In the genomic region with DNA sequence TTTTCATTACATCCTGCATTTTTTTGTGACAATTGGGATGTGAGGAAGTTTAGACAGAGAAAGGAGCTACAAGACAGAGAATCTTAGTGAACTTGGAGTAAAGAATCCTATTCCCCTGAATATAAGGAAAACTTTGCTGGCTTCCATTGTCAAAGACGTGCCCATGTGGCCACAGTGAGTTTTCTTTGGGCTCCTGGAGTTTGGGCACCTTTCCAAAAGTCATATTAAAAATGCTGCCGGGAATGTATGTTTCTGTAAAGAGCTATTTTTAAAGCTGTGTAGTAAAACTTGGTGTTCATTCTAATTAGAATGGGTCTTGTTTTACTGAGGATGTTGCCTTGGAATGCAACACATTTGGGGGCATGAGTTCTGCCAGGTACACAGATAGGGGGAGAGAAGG, we compare ENCODE assay signal across 15 mouse cellular contexts.
"Had no signal": no experiment of that assay in that cellular context is flagged by ENCODE, and none has a peak within 500 bp of the region (broad histone marks: within the 10 kb centered on the region; RNA-seq: fewer than 3 reads in every experiment).

No protein-coding gene starts in this region.

- H3K4me3 ChIP-seq: limb, embryonic 15.5 days had no signal

- H3K27me3 ChIP-seq: limb, embryonic 15.5 days had no signal

- ATAC-seq: liver, postnatal 0 days had no signal

- H3K36me3 ChIP-seq: limb, embryonic 15.5 days had no signal

- H3K9me3 ChIP-seq: limb, embryonic 15.5 days had no signal

- DNase-seq: kidney, adult 18-20 months; kidney, adult 9 months; kidney, postnatal 14 days; kidney, postnatal 4 days; left cerebral cortex, postnatal 4 days; liver, postnatal 0 days; lung, postnatal 14 days; lung, postnatal 4 days; midbrain, embryonic 14.5 days; thymus, adult 18-20 months; thymus, postnatal 36 days had no signal

- H3K9ac ChIP-seq: limb, embryonic 15.5 days; liver, embryonic 14.5 days; liver, postnatal 0 days had no signal

- H3K27ac ChIP-seq: limb, embryonic 15.5 days; liver, embryonic 14.5 days had no signal

- H3K4me2 ChIP-seq: limb, embryonic 15.5 days; liver, embryonic 11.5 days; midbrain, embryonic 11.5 days had no signal
